Mouse (Mus musculus): Measurements from ENCODE around the gene Rapgef6.

DNA sequence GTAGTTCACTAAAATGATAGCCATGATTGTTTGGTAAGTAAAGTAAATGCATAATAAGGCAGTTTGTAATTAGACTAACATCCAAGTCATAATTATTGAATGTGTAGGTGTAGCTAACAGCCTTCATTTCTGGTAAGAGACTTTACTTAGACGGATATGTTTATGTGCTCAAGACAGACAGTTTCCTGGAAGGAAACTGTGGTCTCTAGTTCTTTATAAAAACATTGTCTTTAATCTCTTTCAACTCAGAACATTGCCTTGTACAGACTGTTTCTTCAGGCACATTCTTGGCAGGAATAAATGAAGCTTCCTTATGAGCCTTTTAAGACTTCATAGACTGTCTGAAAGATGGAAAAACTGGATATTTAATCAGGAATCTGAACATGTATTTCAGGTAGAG is 45.3 kb downstream of the Rapgef6 start:
- TF ChIP-seq CTCF (conservative IDR thresholded peaks at IDR 0.05; ENCODE audit: insufficient read depth, insufficient read length, low read depth, low read length): no peak
- TF ChIP-seq POLR2A (IDR thresholded peaks at IDR 0.05; ENCODE audit: low read depth, low read length): no peak

All from kidney, adult 2 months (tissue).